Mouse (Mus musculus): Measurements from ENCODE around the gene Tcap. TPM values are rescaled to one million over a fixed set of nuclear protein-coding genes. Genes with fewer than 3 reads are reported as not detected.
"Not testable (repeated sequence)": the region's sequence is repeated elsewhere in the genome, so short reads cannot be mapped to it uniquely, and the experiment has no call there.

Gene Tcap
- polyA plus RNA-seq, 1 experiment from 2014 or later: not detected

- not testable (repeated sequence) for H3K4me1 ChIP-seq (ENCODE audit: insufficient read depth); ATAC-seq (ENCODE audit: insufficient read depth); DNase-seq; H3K4me3 ChIP-seq (ENCODE audit: low read depth, low read length); H3K9ac ChIP-seq; H3K9me3 ChIP-seq (ENCODE audit: low read depth, low read length); H3K27ac ChIP-seq (ENCODE audit: low read depth); H3K4me2 ChIP-seq
- TF ChIP-seq CTCF (IDR thresholded peaks at IDR 0.05; ENCODE audit: low read depth): peak; percentile 19; the same call in 1 of the 2 replicates
- WGBS: 11% methylated on average over 2 of the region's 2 CpGs
- Histone ChIP-seq H3K27me3 (ENCODE audit: insufficient read depth, low read length) (peaks cover 28% of the 10 kb centered on the region), H3K36me3 (ENCODE audit: insufficient read depth) (peaks cover 36% of the 10 kb centered on the region)
Measured at GRCm38 (mm10) chr11:98382405-98382804, 1.2 kb upstream of the Tcap start.

GRCm38 (mm10) chr11:98384216-98384615 is 605 bp downstream of the Tcap start:
- no peaks in the 10 kb centered on the region for H3K9me3 ChIP-seq (ENCODE audit: low read depth, low read length)
- H3K4me2 ChIP-seq: peak overlapping the region; percentile 15; the same call in 1 of the 2 replicates
- TF ChIP-seq CTCF (IDR thresholded peaks at IDR 0.05; ENCODE audit: low read depth): no peak
- no peak overlapping the region for H3K4me3 ChIP-seq (ENCODE audit: low read depth, low read length)
- peaks cover 18% of the 10 kb centered on the region for H3K36me3 ChIP-seq (ENCODE audit: insufficient read depth)
- WGBS: 72% methylated on average over 20 of the region's 20 CpGs
- peaks cover 37% of the 10 kb centered on the region for H3K27me3 ChIP-seq (ENCODE audit: insufficient read depth, low read length)
- no peak for ATAC-seq (ENCODE audit: insufficient read depth)
- H3K27ac ChIP-seq (ENCODE audit: low read depth): no peak overlapping the region
- no peak overlapping the region for H3K9ac ChIP-seq
- no peaks in the 10 kb centered on the region for H3K4me1 ChIP-seq (ENCODE audit: insufficient read depth)
- DNase-seq: no peak

- no peak for TF ChIP-seq CTCF (IDR thresholded peaks at IDR 0.05; ENCODE audit: low read depth)
- peaks cover 10% of the 10 kb centered on the region for H3K36me3 ChIP-seq (ENCODE audit: insufficient read depth)
- H3K27me3 ChIP-seq (ENCODE audit: insufficient read depth, low read length): peaks cover 38% of the 10 kb centered on the region
- H3K9ac ChIP-seq: no peak overlapping the region
- no peak overlapping the region for H3K4me3 ChIP-seq (ENCODE audit: low read depth, low read length)
- no peak overlapping the region for H3K27ac ChIP-seq (ENCODE audit: low read depth)
- DNase-seq (no peak), ATAC-seq (ENCODE audit: insufficient read depth) (no peak)
- WGBS: 55% methylated on average over 8 of the region's 8 CpGs
- H3K9me3 ChIP-seq (ENCODE audit: low read depth, low read length): no peaks in the 10 kb centered on the region
- H3K4me2 ChIP-seq: no peak overlapping the region
- no peaks in the 10 kb centered on the region for H3K4me1 ChIP-seq (ENCODE audit: insufficient read depth)
Measured at GRCm38 (mm10) chr11:98384721-98385637, 1.4 kb downstream of the Tcap start.

- no peak for ATAC-seq (ENCODE audit: insufficient read depth)
- WGBS: 39% methylated on average over 25 of the region's 25 CpGs
- peaks cover under 1% of the 10 kb centered on the region; the same call in 1 of the 2 replicates for H3K36me3 ChIP-seq (ENCODE audit: insufficient read depth)
- H3K9me3 ChIP-seq (ENCODE audit: low read depth, low read length): no peaks in the 10 kb centered on the region
- no peak for TF ChIP-seq CTCF (IDR thresholded peaks at IDR 0.05; ENCODE audit: low read depth)
- no peak for DNase-seq
- no peak within 1 kb of the TSS; the same call in 1 of the 2 replicates for H3K4me2 ChIP-seq
- no peak within 1 kb of the TSS for H3K27ac ChIP-seq (ENCODE audit: low read depth)
- H3K9ac ChIP-seq: no peak within 1 kb of the TSS
- no peak within 1 kb of the TSS for H3K4me3 ChIP-seq (ENCODE audit: low read depth, low read length)
- H3K4me1 ChIP-seq (ENCODE audit: insufficient read depth): no peaks in the 10 kb centered on the region
- peaks cover 45% of the 10 kb centered on the region for H3K27me3 ChIP-seq (ENCODE audit: insufficient read depth, low read length)
Measured at GRCm38 (mm10) chr11:98385638-98386585, 2.3 kb downstream of the Tcap start, which contains the start of gene Pnmt. TSS of gene Pnmt (plus strand) at chr11:98386450.

- TF ChIP-seq CTCF (IDR thresholded peaks at IDR 0.05; ENCODE audit: low read depth): peak; percentile 28; the same call in 1 of the 2 replicates
- Histone ChIP-seq H3K4me1 (ENCODE audit: insufficient read depth) (no peaks in the 10 kb centered on the region), H3K4me2 (no peak overlapping the region; the same call in 1 of the 2 replicates), H3K27me3 (ENCODE audit: insufficient read depth, low read length) (peaks cover 45% of the 10 kb centered on the region), H3K4me3 (ENCODE audit: low read depth, low read length) (no peak overlapping the region), H3K27ac (ENCODE audit: low read depth) (no peak overlapping the region), H3K36me3 (ENCODE audit: insufficient read depth) (no peaks in the 10 kb centered on the region), H3K9me3 (ENCODE audit: low read depth, low read length) (no peaks in the 10 kb centered on the region), H3K9ac (no peak overlapping the region)
- 8% methylated on average over 24 of the region's 24 CpGs for WGBS
- no peak for ATAC-seq (ENCODE audit: insufficient read depth)
- peak; percentile 28 for DNase-seq
Measured at GRCm38 (mm10) chr11:98386596-98386995, 3.0 kb downstream of the Tcap start.

- ATAC-seq (ENCODE audit: insufficient read depth) (no peak), DNase-seq (no peak)
- H3K4me1 ChIP-seq (ENCODE audit: insufficient read depth): no peaks in the 10 kb centered on the region
- H3K4me3 ChIP-seq (ENCODE audit: low read depth, low read length): no peak overlapping the region
- H3K27me3 ChIP-seq (ENCODE audit: insufficient read depth, low read length): peaks cover 45% of the 10 kb centered on the region
- H3K9ac ChIP-seq: no peak overlapping the region
- H3K36me3 ChIP-seq (ENCODE audit: insufficient read depth): no peaks in the 10 kb centered on the region
- H3K9me3 ChIP-seq (ENCODE audit: low read depth, low read length): no peaks in the 10 kb centered on the region
- H3K4me2 ChIP-seq: no peak overlapping the region
- H3K27ac ChIP-seq (ENCODE audit: low read depth): no peak overlapping the region
- 41% methylated on average over 14 of the region's 14 CpGs for WGBS
- no peak for TF ChIP-seq CTCF (IDR thresholded peaks at IDR 0.05; ENCODE audit: low read depth)
Measured at GRCm38 (mm10) chr11:98387056-98387577, 3.5 kb downstream of the Tcap start.

Data from lung, embryonic 14.5 days (tissue).